Mouse (Mus musculus) right cerebral cortex, postnatal 36 days (tissue): ENCODE data around the gene Pklr.
A peak's percentile ranks its signal among the peaks of the same experiment; 100 is the strongest.

Experiments used
- DNase-seq, 2 experiments: peaks; one replicate each; pipeline ENCODE4 v3.0.0; 2022; ENCODE audit warnings: low spot score in 2 of 2, mixed read lengths in 1 of 2

Pklr gene

DNA sequence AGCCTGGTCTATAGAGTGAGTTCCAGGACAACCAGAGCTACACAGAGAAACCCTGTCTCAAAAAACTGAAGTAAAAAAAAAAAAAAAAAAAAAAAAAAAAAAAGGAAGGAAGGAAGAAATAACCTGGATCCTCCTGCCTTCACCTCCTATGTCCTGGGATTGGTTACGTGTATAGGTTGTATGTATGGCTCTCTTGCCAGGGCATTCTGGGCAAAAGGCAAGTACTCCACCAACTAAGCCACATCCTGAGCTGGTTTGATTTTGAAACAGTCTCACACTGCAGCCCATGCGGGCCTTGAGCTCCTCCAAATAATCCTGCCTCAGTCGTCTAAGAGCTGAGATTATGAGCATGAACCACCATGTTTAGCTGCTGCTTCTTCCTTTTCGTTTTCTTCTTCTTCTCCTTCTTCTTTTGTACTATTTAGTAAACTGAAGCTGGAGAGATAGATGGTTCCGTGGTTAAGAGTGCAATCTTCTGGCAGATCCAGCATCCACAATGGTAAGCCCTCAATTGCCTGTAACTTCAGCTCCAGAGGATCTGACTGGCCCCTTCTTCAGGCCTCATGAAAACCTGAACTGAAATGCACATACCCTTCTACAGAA, 27.8 kb downstream of the Pklr start:
- no peak for DNase-seq

DNA sequence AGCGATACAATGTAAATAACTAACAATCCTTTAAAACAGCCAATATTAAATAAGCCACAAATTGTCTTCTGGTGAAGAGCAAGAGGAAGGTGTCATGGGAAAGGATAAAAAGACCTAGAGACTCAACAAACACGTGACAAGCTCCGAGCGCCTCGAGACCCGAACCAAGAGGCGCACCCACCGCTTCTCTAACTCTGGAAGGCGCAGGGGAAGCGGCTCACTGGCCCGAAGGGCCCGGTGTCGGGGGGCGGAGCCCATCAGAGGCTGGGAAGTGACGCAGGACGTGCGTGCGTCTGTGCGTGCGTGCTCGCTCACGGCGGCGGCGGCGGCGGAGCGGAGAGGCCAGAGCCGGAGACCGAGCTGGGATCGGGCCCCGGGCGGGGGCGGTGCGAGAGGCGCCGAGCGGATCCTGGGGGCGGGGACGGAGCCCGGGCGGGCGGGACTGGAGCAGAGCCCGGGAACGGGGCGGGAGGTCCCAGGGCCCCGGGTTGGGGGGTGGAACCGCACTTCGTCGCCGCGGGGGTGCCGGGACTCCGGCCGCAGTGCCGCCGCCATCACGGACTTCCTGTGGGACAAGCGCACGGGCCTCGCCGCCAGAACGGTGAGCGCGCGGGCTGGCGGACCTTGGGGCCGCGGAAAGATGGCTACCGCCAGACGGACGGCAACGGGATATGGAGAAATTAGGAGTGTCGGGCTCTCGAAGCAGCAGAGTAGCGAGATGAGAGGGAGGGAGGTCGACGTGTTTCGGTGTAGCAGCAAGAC, 28.7 kb downstream of the Pklr start, which contains the start of gene Clk2:
Gene Clk2 (plus strand): TSS at position 290 of the 762 bp plus-strand sequence.
- peak; percentile 90 to 91 for DNase-seq

DNA sequence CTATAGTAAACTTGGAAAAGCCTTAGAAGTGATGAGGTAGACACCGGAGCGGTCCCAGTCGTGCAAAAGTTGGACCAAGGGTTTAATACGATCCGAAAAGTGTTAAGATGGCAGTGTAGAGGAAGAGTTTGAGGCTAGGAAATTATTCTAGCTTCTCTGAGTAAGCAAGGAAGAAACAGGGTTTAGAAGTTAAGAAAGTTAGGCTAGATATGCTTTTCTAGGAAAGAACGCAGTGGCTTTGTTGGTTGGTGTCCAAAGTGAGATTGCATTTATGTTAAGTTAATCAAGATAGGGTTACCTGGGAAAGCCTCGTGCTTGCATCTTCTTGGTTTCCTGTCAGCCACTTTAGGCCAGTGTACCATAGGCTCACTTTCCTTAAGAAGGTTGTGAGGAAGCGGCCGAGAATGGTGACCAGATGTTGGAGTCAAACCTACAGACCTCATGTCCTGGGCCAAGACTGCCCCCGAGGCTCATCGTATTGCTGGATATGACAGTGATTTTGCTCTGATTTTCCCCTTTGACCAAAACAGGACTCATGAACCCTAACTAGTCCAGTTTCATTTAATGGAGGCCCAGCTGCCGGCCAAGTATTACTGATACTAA, 29.4 kb downstream of the Pklr start:
- no peak for DNase-seq

DNA sequence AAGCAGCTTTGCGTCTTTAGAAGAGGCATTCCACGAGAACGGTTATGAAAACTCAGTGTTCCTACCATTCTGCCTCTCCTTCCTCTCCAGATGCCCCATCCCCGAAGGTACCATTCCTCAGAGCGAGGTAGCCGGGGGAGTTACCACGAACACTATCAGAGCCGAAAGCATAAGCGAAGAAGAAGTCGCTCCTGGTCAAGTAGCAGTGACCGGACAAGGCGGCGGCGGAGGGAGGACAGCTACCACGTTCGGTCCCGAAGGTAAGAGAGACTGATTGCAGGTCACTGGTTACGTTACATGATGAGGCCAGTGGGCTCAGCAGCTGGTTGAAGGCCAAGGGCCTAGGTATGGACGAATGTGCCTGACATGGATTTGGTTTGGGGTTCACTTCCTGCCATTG, 31.0 kb downstream of the Pklr start:
- no peak for DNase-seq

DNA sequence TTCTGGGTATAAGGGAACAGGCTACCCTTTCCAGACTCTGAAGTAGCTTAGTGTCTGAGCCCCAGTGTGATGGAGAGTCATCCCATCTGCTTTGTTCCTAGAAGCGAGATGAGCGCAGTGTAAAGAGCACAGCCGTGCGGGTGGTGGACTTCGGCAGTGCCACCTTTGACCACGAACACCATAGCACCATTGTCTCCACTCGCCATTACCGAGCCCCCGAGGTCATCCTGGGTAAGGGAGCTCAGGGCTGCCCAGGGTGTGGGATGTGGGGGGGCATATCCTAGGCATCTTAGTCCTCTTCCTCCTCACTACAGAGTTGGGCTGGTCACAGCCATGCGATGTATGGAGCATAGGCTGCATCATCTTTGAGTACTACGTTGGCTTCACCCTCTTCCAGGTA, 38.9 kb downstream of the Pklr start:
- DNase-seq: no peak

DNA sequence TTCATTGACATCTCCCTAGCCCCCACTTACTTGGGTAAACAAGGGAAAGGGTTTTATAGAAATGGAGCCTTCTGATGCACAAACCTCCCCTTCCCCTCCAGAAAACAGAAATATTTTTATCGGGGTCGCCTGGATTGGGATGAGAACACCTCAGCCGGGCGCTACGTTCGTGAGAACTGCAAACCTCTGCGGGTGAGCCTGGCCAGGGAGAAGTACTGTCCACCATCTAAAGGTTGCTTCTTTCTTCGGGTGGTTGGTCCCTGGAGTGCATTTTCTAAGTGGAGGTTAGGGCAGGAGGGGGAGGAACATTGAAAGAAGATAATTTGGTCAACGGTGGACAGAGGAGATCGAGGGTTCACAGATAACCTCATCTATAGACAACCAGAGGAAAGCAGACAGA, 39.6 kb downstream of the Pklr start:
- DNase-seq: no peak

DNA sequence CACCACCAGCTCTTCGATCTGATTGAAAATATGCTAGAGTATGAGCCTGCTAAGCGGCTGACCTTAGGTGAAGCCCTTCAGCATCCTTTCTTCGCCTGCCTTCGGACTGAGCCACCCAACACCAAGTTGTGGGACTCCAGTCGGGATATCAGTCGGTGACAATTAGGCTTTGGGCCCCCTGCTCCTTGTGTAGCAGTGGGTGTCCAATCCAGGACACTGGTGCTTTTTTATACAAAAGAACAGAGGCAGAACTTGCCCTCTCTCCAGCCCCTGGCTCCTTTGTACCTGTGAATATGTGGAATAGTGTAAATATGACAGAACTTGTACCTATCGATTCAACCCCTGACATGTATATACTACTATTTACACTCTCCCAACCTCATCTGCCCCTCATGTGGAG, 40.5 kb downstream of the Pklr start:
- no peak for DNase-seq

DNA sequence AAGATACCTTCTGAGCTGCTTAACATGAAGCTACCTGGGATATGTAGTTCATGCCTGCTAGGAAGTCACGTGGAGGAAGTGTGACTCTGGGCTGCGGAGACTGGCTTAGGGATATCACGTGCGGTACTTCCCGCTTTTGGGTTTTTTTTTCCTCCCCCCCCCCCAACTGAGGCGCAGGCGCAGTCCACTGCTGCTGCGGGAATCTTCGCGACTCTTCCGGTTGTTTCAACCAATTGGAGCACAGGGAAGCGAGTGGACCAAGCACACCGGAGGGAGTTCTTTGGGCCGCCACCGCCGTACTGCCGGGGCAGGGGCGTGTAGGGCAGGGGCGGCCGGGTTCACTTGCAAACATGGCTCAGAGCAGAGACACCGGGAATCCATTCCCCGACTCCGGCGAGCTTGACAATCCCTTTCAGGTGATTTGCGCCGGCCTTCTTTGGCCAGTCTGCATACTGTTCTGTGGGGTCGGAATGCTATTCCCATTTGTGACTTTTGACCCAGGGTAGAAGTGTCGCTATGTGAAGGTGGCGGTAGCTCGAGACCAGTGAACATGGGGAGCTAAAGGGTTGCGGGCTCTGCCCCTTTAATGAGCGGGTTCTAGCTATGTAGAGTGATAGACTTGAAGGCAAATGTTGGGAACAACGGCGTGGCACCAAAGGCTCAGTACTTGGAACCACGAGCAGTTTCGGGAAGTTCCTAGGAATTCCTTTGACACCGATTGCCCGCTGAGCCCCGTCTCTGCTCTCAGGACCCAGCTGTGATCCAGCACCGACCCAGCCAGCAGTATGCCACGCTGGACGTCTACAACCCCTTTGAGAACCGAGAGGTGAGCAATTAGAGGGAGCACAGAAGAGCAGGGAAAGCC, 41.5 kb downstream of the Pklr start, which contains the start of gene Scamp3:
Gene Scamp3 (plus strand): TSS at position 232 of the 865 bp plus-strand sequence.
- peak; percentile 82 to 94 for DNase-seq

DNA sequence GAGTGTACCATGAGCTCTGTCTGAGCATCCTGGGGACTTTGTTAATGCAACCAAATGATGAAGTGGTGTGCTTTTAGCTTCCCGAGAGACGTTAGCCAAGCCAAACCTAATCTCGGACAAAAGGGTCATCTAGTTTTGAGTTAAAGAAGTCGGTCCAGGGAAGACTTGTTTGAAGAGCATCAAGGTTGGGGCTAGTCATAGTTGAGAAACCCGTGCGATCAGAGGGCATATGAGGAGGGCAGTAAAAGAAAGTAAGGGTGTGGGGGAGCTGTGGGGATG, 42.1 kb downstream of the Pklr start:
- no peak for DNase-seq

DNA sequence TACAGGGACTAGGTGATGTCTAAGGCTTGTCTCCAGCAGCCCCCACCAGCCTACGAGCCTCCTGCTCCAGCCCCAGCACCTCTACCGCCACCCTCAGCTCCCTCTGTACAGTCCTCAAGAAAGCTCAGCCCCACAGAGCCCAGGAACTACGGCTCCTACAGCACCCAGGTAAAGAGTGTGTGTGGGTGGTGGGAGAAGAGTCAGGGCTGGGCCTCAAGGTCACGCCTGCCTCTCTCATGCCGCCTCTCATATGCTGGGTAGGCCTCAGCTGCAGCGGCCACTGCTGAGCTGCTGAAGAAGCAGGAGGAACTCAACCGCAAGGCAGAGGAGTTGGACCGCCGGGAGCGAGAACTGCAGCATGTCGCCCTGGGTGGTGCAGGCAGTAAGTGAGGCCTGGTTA, 43.1 kb downstream of the Pklr start:
- no peak for DNase-seq

DNA sequence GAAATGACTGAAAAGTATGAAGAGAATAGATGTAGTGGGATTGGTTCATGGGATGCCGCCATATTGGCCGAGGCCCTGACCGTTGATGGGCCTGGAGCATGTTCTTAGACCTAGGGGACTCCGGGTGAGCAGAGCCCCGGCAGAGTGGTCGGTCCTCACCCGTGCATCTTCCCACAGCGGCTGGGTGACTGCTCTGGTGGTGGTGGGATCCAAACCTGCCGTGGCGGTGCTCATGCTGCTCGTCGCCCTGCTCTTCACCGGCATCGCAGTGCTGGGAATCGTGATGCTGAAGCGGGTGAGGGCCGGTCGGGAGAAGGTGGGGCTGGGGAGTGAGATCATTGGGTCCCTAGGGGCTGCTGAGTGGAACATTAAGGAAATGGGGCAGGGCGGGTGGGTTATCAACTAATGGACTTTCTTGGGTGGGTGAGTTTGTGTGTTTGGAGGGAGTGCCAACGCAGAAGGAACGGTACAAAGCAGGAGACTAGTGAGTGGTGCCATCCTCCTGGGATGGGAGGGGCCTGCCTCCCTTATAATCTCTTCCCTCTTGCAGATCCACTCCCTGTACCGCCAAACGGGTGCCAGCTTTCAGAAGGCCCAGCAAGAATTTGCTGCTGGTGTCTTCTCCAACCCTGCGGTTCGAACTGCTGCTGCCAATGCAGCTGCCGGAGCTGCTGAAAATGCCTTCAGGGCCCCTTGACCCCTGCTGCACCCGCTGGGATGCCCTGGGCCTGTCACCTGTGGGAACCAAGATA, 46.0 kb downstream of the Pklr start:
- no peak for DNase-seq

DNA sequence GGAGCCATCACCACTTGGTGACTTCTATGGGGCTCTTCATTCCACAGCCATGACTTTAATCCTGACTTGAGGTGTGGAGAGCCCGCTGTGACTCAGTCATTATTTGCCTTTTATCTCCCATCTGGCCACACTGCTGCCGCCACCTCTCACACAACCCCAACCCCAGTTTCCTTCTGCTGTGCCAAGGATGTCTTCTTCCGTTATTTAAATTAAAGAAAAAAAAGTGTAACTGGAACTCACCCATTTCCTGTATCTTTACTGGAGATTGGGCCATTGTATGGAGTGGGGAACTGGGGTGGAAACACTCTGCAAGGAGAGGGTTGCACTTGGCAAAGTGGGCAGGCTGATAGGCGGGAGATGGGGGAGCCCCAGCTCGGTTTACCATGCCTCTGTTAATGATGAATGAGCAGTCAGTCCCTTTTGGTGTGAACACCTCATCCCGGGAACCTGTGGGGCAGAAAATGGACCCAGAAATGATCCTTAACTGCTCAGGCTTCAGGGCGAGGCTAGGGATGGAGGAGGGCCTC, 46.7 kb downstream of the Pklr start:
- DNase-seq: no peak

DNA sequence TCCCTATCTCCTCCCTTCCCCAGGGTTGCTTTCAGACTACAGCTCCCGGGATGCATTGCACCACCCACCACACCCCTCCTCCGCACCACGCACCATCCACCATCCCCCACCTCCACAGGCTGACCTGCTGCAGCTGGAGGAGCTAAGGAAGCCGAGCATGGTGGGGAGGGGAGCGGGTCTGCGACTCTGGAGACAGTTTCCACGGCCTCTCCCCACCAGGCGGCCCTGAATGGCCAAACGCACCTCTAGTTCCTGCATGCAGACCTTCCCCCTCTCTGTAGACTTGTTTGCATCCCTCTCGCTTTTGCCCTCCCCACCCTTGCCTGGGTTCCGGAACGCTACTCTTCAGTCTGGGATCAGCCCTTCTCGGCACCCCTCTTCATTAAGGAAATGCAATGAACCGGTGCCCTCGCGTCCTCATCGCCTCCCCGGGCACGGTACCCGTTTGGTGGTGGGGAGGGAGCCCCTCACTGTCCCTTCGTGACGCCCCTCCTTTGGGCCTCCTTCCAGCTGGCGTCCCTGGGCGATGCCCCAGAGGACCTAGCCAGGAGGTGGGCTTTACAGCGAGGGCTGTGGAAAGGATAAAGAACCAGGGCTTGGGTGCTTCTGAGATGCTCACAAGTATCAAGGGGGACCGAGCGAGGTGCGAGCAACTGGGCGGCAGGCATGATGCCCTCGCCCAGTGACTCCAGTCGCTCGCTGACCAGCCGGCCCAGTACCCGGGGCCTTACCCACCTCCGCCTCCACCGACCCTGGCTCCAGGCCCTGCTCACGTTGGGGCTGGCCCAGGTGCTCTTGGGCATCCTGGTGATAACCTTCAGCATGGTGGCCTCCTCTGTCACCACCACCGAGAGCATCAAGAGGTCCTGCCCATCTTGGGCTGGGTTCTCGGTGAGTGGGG, 47.4 kb downstream of the Pklr start, which contains the start of gene Fam189b:
Gene Fam189b (plus strand): TSS at position 86 of the 901 bp plus-strand sequence.
- peak; percentile 91 for DNase-seq

DNA sequence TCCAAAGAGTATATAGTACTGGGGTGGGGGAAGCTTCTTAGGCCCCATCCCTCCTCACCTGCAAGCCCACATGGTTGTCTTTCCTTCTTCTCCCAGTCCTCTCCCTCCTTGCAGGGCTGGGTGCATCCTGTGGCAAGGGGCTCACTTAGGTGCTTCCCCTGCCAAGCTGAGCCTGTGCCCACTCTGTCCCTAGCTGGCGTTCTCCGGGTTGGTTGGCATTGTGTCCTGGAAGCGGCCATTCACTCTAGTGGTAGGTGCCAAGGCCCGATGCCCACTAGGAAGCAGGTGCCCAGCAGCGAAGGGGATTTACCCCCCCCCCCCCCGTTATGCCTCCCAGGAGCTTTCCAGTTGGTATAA, 48.0 kb downstream of the Pklr start:
- DNase-seq: no peak

DNA sequence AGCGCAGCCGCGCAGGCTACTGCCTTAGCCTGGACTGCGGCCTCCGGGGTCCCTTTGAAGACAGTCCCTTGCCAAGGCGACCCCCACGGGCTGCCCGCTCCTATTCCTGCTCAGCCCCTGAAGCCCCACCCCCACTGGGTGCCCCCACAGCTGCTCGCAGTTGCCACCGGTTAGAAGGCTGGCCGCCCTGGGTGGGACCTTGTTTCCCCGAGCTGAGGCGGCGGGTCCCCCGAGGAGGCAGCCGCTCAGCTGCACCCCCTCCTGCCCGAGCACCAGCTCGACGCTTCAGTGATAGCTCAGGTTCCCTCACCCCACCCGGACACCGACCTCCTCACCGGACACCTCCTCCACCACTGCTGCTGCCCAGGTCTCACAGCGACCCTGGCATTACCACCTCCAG, 51.3 kb downstream of the Pklr start:
- DNase-seq: no peak

DNA sequence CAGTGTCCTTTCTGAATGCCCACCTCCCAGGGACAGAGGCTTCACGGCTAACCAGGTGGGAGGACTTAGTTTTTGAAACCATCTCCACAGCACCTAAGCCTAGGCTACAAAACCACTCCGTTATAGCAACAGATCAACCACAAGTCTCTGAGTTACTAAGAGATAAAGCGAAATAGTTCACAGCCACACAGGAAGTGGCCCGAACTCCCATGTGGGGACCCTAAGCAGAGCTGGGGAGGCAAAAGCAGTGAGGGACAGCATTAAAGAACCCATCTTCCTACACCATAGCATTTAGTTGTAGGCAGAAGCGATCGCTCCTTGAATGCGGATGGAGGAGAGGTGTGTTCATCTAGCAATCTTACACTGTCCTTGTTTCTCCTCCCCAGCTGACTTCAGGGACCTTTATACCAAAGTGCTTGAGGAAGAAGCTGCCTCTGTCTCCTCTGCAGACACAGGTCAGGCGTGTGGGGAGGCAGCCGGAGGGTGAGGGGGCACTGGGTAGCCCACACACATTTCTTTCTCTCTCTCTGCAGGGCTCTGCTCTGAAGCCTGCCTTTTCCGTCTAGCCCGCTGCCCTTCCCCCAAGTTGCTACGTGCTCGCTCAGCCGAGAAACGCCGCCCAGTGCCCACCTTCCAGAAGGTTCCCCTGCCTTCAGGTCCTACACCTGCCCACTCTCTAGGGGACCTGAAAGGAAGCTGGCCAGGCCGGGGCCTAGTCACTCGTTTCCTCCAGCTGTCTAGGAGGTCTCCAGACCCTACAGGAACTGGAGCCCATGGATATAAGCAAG, 51.9 kb downstream of the Pklr start:
- no peak for DNase-seq

DNA sequence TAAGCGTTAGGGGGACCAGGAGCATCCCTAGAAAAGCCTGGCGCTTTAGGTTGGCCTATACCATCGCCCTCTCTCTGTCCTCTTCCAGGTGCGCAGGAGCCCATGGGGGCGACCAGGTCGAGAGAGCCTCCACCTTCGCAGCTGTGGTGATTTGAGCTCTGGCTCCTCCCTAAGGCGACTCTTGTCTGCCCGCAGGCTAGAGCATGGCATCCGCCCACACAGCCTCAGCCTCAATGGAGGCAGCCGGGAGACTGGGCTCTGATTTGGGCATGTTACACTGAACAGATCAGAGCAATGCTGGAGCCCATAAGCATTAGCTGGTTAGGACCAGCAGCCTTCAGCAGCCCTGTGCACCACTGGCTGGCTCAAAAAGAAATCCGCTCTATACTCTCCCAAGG, 52.5 kb downstream of the Pklr start:
- DNase-seq: no peak

DNA sequence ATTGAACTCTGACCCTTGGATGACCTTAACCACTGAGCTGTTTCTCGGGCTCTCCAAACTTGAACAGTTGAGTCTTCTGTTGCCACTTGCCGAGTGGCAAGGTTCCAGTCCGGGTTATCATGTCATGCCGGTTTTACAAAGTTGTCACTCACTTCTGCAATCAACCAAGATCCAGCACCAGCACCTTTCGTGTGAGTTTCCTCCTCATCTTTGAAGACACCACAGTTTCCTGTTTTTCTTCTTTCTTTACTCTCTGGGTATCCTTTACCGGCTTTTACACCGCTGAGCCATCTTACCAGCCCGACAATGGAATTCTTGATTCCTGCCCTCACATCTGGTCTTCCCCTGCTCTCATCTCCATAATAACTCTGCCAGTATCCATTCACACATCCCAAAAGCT, 54.5 kb downstream of the Pklr start:
- DNase-seq: no peak

DNA sequence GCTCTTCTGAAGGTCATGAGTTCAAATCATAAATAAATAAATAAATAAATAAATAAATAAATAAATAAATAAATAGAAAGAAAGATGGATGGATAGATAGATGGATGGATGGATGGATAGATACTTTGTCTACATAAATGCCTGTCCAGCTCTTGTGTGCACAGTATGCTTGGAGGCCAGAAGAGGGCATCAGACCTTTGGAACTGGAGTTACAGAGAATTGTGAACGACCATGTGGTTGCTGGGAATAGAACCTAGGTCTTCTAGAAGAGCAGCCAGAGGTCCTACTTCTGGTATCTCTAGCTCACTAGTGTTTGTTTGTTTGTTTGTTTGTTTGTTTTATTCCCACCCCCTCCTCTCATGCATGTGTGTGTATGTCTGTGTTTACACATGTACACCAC, 57.4 kb downstream of the Pklr start:
- DNase-seq: no peak

DNA sequence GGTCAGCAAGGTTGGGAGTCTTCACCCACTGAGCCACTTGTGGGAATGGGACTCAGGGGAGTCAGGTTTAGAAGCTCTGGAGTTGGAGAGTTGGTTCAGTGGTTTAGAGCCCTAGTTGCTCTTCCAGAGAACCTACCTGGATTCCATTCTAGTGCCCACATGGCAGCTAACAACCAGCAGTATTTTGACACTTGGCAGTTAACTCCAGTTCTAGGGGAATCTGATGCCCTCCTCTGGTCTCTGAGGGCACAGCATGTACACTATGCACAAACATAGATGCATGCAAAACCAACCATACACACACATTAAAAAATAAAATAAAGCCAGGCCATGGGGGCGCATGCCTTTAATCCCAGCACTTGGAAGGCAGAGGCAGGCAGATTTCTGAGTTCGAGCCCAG, 57.9 kb downstream of the Pklr start:
- no peak for DNase-seq
